Mouse (Mus musculus) B cell, adult 2 months (primary cell): ENCODE results near the gene Mtf1.

Source experiments
- DNase-seq, 2 experiments: peaks; one replicate each; pipeline ENCODE4 v3.0.0; 2022

Mtf1 gene

DNA sequence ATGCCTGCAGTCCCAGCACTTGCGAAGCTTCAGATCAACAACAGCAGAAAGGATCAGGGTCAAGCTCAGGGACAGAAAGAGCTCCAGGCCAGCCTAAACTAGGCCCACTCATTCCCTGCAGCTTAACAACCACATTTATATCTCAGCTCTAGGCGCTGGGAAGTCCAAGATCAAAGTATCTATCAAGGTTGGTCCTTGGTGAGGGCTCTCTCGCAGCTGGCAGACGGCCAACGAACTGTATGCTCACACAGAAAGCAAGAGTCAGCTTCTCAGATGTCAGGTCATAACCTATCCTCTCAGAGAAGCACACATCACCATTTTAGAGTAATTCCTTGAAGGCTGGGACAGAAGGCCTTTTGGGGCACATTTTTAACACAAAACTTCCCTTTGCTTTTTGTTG, 56.5 kb downstream of the Mtf1 start:
- DNase-seq, result no peak

GRCm38 (mm10) chr4:124860446-124860845, 58.5 kb downstream of the Mtf1 start:
- DNase-seq, result peak; percentile 45 to 54

DNA sequence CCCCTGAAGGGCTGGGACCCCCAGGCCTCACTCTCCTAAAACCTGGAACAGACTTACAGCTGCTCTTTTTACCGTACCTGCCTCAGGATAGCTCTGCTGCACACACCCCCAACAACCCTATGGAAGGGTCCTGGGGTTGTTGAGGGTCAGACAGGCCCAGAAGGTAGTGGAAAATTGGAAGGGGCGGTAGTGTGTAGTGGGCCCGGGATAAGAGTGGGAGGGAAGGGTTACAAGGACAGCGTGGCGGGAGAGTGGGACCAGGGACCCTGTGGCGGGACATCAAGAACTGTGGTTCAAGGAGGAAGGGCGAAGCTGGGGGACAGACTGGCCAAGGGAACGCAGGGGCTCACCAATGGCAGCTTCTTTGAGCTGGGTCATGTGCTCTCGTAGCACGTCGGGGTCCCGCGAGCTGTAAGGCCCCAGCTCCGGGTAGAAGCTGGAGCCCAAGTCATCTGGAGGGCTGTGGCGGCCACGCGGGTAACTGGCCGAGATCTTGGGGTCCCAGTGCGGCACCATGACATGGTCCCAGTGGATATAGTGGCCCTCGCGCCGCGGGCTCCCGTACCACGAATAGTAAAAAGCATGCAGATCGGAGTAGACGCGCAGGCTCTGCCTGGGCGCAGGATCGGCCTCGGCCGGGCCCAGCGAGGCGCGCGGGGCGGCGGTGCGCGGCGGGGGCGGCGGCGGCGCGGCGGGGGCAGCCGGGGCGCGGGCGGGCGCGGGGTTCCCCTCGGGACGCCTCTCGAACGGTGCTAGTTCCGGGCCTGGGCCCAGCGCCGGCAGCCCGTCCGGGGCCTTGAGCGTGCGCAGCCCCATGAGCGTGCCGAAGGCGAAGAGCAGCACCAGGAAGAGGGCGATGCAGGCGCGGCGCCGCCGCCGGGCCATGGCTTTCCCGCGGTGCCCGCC, 59.6 kb downstream of the Mtf1 start, which contains the start of gene Maneal:
Maneal (minus strand) TSS at position 889 of the 906 bp plus-strand sequence.
- DNase-seq, result no peak

- DNase-seq, result no peak
Measured at GRCm38 (mm10) chr4:124872719-124873118, 70.8 kb downstream of the Mtf1 start.

GRCm38 (mm10) chr4:124880599-124880998, 78.7 kb downstream of the Mtf1 start, which contains the start of gene Epha10:
Gene Epha10 (plus strand): TSS chr4:124880899.
- DNase-seq, result no peak

GRCm38 (mm10) chr4:124881341-124881908, 79.5 kb downstream of the Mtf1 start:
- DNase-seq, result no peak

GRCm38 (mm10) chr4:124882151-124882729, 80.3 kb downstream of the Mtf1 start:
- DNase-seq, result peak in 1 of 2 experiments; percentile 17

DNA sequence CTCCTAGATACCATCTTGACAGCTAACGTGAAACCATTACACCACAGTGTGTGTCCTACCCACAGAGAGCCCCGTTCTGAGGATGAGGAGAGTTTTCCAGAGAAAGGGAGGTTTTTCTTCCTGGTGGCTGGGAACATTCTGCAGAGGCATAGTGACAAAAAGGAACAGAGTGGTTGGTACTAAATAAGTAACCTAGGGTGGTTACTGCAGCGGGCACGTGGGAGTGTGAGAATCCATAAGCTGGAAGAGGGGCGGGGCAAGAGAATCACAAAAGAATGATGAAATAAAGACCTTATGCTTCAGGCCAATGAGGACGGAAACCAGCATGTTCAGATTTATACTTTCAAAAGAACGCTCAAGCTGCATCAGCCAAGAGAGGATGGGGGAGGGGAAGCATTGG, 86.8 kb downstream of the Mtf1 start:
- DNase-seq, result no peak

GRCm38 (mm10) chr4:124889935-124890334, 88.0 kb downstream of the Mtf1 start:
- DNase-seq, result no peak

GRCm38 (mm10) chr4:124890831-124891230, 88.9 kb downstream of the Mtf1 start:
- DNase-seq, result no peak

- no peak for DNase-seq
Measured at GRCm38 (mm10) chr4:124893769-124894168, 91.9 kb downstream of the Mtf1 start.

DNA sequence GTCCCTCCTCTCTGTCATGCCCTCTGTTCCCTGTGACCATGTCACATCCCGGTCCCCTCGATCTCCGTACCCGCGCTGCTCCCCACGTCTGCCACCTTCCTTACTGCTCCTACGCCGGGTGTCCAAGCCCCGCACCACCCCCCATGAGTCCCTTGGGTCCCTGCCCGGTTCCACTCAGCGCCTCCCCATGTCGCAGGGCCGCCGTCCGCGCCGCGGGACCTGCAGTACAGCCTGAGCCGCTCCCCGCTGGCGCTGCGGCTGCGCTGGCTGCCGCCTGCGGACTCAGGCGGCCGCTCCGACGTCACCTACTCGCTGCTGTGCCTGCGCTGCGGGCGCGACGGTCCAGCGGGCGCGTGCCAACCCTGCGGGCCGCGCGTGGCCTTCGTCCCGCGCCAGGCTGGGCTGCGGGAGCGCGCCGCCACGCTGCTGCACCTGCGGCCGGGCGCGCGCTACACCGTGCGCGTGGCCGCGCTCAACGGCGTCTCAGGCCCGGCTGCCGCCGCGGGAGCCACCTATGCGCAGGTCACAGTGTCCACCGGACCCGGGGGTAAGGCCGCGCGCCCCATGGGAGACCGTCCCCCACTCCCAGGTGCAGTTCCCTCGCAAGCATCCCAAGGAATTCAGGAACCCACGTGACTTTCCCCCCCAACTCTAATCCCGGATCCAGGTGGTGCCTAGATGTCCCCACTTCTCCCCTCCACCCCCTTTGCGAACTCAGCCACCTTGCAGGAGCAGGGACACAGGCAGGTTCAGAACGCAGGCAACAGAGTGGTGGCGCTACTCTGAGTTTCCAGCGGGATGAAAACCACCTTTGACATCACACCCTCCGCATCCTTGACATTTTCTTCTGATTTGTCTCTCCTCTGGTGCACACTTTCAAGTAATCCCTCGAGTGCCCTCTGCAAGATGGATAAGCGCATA, 92.9 kb downstream of the Mtf1 start:
- no peak for DNase-seq

DNA sequence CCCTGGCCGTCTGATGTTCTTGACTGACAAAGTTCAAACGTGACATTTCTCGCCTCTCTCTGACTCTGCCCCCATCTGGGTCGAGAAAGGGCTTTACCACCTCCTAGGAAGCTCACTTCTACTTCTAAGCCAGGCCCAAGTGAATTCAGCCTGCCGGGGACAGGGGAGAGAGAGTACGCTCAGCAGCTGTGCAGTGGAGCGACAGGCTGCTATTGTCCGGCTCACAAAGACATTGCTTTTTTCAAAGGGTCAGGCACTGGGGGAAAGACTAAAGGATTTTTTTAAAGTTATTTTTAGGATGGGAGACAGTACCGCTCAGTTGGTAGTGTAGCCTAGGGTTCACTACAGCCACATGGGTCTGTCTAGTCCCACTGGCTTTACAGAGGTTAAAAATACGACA, 96.5 kb downstream of the Mtf1 start:
- DNase-seq, result no peak
